In genomic region chr13:4265455-4265854, GRCm38 (mm10) we compare ENCODE assay signal across 9 mouse cellular contexts. TPM values are rescaled to one million over a fixed set of nuclear protein-coding genes. Genes with fewer than 3 reads are reported as not detected.
"Had no signal": no experiment of that assay in that cellular context is flagged by ENCODE, and none has a peak within 500 bp of the region (broad histone marks: within the 10 kb centered on the region; RNA-seq: fewer than 3 reads in every experiment).

No protein-coding gene starts in this region.

RNA-seq across cellular contexts. Expression of gene Akr1c12, which starts 13.8 kb away (rescaled TPM):
- polyA plus RNA-seq: cerebellum, adult 2 months; cortical plate, adult 2 months; embryonic facial prominence, embryonic 11.5 days; embryonic facial prominence, embryonic 13.5 days; embryonic facial prominence, embryonic 15.5 days; erythroblast, embryonic 14.5 days; forebrain, embryonic 13.5 days; forebrain, embryonic 16.5 days; frontal cortex, adult 2 months had no signal

RNA-seq across cellular contexts. Expression of gene Akr1c19, which starts 37.0 kb away (rescaled TPM):
- polyA plus RNA-seq: cerebellum, adult 2 months; cortical plate, adult 2 months; embryonic facial prominence, embryonic 13.5 days had no signal
